Mouse (Mus musculus): ENCODE measurements around the gene Slc6a17. TPM values are rescaled to one million over a fixed set of nuclear protein-coding genes. Genes with fewer than 3 reads are reported as not detected.
A peak's percentile ranks its signal among the peaks of the same experiment; 100 is the strongest.

Gene Slc6a17
- total RNA-seq, 2 experiments from 2014 or later: 276 to 290 TPM

- no peak for DNase-seq (ENCODE audit: low spot score in 2 of 2)
- no peak for TF ChIP-seq CTCF (conservative IDR thresholded peaks at IDR 0.05)
- H3K27ac ChIP-seq: peak overlapping the region; percentile 95; the same call in 1 of the 2 replicates
- H3K4me3 ChIP-seq: peak overlapping the region; percentile 77
Observed at GRCm38 (mm10) chr3:107515989-107516388, 1.8 kb downstream of the Slc6a17 start.

- no peak for DNase-seq (ENCODE audit: low spot score in 2 of 2)
- Histone ChIP-seq H3K4me3 (no peak overlapping the region), H3K27ac (no peak overlapping the region)
- no peak for TF ChIP-seq CTCF (conservative IDR thresholded peaks at IDR 0.05)
Observed at GRCm38 (mm10) chr3:107511416-107511815, 6.4 kb downstream of the Slc6a17 start.

DNA sequence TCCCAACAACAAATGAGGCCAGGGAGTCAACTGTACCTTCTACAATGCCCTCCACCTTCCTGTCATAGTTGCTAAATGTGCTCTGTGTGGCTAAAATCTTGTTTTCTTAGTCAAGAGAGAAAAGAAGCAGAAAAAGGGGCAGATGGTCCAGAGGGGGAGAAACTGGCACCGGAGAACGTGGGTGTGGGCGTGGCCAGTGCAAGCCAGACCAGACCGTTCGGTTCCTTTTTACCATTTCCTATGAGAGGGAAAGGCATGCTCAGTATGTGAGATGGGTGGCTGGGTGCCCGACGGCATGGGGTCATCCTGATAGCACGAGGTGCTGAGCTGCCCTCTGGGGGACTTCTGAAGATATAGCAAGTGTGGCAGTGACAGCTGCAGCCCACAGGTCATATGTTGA lies 9.1 kb downstream of the Slc6a17 start:
- Histone ChIP-seq H3K4me3 (no peak overlapping the region), H3K27ac (peak overlapping the region; percentile 94)
- peak; percentile 37 for TF ChIP-seq CTCF (conservative IDR thresholded peaks at IDR 0.05)
- no peak for DNase-seq (ENCODE audit: low spot score in 2 of 2)

DNA sequence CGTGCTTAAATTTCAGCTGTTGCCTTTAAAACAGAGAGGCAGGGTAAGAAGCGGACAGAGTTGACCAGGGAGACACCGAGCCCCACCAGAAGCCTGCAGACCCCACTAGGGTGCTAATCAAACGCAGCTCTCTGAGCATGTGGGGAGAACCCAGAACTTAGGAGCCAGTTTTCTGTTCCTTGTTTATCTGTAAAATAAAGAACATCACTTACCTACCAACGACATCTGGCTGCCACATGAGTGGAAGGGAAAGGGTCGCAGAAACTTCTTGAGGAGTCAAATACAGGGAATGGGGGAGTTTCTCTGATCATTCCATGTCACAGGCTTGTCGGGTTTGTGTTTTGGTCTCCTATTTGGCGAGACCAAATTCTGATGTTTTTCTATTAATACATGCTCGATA lies 9.9 kb downstream of the Slc6a17 start:
- TF ChIP-seq CTCF (conservative IDR thresholded peaks at IDR 0.05): no peak
- peak overlapping the region; percentile 94 for H3K27ac ChIP-seq
- DNase-seq (ENCODE audit: low spot score in 2 of 2): no peak
- no peak overlapping the region for H3K4me3 ChIP-seq

- TF ChIP-seq CTCF (conservative IDR thresholded peaks at IDR 0.05): no peak
- Histone ChIP-seq H3K27ac (peak overlapping the region; percentile 94), H3K4me3 (no peak overlapping the region)
- no peak for DNase-seq (ENCODE audit: low spot score in 2 of 2)
Observed at GRCm38 (mm10) chr3:107506531-107506930, 11.3 kb downstream of the Slc6a17 start.

- peak overlapping the region; percentile 94 for H3K27ac ChIP-seq
- no peak; the same call in 1 of the 2 replicates for TF ChIP-seq CTCF (conservative IDR thresholded peaks at IDR 0.05)
- DNase-seq (ENCODE audit: low spot score in 2 of 2): peak; percentile 48 to 69
- H3K4me3 ChIP-seq: no peak overlapping the region; the same call in 1 of the 2 replicates
Observed at GRCm38 (mm10) chr3:107505464-107506367, 12.1 kb downstream of the Slc6a17 start.

- H3K4me3 ChIP-seq: no peak overlapping the region
- DNase-seq (ENCODE audit: low spot score in 2 of 2): no peak
- no peak for TF ChIP-seq CTCF (conservative IDR thresholded peaks at IDR 0.05)
- peak overlapping the region; percentile 94 for H3K27ac ChIP-seq
Observed at GRCm38 (mm10) chr3:107504542-107504941, 13.3 kb downstream of the Slc6a17 start.

DNA sequence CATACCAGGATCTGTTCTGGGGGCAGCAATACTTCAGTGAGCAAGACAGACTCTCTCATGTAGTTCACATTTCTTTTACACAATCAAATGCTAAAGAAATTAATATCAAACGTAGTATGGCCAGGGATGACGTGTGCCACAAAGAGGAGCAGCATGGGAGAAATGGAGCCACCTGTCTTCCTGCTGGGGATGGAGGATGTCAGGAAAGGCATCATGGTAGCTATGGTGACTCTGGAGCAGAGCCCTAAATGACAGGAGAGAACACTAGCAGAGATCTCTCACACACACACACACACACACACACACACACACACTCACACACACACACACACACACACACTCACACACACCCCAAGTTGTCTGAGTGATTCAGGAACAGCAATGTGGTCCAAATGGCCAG lies 14.1 kb downstream of the Slc6a17 start:
- TF ChIP-seq CTCF (conservative IDR thresholded peaks at IDR 0.05): no peak
- Histone ChIP-seq H3K27ac (peak overlapping the region; percentile 78; the same call in 1 of the 2 replicates), H3K4me3 (no peak overlapping the region)
- DNase-seq (ENCODE audit: low spot score in 2 of 2): no peak

DNA sequence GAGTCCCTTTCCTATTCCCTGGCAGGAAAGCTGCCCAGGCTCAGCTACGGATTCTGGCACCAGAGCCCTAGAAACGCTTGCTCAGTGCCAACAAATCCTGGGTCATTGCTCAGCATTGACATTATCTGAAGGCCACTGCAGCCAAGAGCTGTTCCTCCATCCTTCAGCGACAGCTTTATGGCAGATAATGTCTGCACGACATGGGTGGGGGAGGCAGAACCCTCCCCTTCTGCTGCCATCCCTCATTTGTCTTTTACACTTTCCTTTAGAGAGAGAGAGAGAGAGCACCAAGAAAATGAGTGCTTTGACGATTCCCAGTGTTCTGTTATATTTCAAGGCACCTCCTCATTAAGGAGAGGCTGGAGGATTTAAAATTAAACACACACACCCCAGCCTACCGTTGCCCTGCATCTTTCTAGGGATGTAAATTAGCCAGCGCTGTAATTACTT lies 16.1 kb downstream of the Slc6a17 start:
- peak overlapping the region; percentile 78 for H3K27ac ChIP-seq
- TF ChIP-seq CTCF (conservative IDR thresholded peaks at IDR 0.05): no peak
- no peak overlapping the region; the same call in 1 of the 2 replicates for H3K4me3 ChIP-seq
- DNase-seq (ENCODE audit: low spot score in 2 of 2): no peak

- DNase-seq (ENCODE audit: low spot score in 2 of 2): no peak
- Histone ChIP-seq H3K27ac (peak overlapping the region; percentile 77), H3K4me3 (no peak overlapping the region)
- TF ChIP-seq CTCF (conservative IDR thresholded peaks at IDR 0.05): no peak
Observed at GRCm38 (mm10) chr3:107500301-107500700, 17.5 kb downstream of the Slc6a17 start.

- TF ChIP-seq CTCF (conservative IDR thresholded peaks at IDR 0.05): no peak
- H3K27ac ChIP-seq: peak overlapping the region; percentile 41
- DNase-seq (ENCODE audit: low spot score in 2 of 2): no peak
- H3K4me3 ChIP-seq: no peak overlapping the region
Observed at GRCm38 (mm10) chr3:107496086-107496850, 21.6 kb downstream of the Slc6a17 start.

DNA sequence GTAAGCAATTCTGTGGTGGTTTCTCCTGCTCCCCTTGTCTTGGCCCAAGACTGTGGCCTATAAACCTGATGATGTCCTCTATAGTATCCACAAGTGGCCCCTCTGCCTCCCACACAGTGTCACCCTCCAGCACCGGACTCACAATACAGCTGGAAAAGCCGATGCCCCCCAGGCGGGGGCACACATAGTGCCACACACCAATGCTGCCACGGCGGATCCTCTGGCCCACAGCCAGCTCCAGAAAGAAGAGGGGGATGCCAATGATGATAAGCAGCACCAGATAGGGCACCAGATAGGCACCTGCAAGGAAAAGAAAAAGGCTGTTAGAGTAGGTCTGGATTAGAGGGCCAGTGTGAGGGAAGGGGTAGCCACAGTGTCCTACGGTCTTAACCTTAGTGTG lies 22.3 kb downstream of the Slc6a17 start:
- DNase-seq (ENCODE audit: low spot score in 2 of 2): no peak
- no peak for TF ChIP-seq CTCF (conservative IDR thresholded peaks at IDR 0.05)
- Histone ChIP-seq H3K27ac (peak overlapping the region; percentile 41), H3K4me3 (no peak overlapping the region)

- TF ChIP-seq CTCF (conservative IDR thresholded peaks at IDR 0.05): no peak
- peak overlapping the region; percentile 86 for H3K27ac ChIP-seq
- no peak overlapping the region for H3K4me3 ChIP-seq
- DNase-seq (ENCODE audit: low spot score in 2 of 2): peak; percentile 88 to 92
Observed at GRCm38 (mm10) chr3:107491459-107491858, 26.4 kb downstream of the Slc6a17 start.
